Mouse (Mus musculus): ENCODE measurements around the gene Pabpc6. TPM values are rescaled to one million over a fixed set of nuclear protein-coding genes. Genes with fewer than 3 reads are reported as not detected.
A peak's percentile ranks its signal among the peaks of the same experiment; 100 is the strongest.

The Pabpc6 gene
- not detected for total RNA-seq (2021)
- long read RNA-seq, experiment 1 = 0 reads
- long read RNA-seq, experiment 2 = 0 reads

DNA sequence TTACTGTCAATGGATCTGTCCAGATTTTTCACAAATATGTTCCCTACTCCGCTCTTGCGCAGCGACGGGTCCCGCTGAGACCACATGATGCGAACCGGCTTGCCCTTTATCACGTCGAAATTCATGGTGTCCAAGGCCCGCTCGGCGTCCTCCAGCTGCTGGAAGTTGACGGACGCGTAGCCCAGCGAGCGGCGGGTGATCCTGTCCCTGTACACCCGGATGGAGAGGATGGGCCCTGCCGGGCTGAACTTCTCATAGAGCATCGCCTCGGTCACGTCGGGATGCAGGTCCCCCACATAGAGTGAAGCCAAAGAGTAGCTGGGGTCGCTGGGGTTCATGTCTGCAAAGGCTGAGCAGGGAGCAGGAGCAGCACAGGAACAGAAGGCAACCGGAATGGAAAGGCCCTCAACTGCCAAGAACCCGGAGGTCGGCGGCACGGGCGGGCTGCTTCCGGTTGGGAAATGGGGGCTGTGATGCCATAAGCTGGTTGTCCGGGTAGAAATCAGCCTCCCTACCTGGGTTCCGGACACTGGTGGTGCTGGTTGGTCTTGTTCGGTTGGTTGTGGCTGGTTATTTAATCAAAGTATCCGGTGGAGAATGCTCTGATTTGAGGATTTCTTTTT lies at the start of gene Pabpc6:
Gene Pabpc6, minus strand, starts transcription at position 435 of the 623 bp plus-strand sequence.
- intact Hi-C loops (cut with DNase I; ENCODE audit: low total_unique reads) = no loop called here
- DNase-seq = no peak

DNA sequence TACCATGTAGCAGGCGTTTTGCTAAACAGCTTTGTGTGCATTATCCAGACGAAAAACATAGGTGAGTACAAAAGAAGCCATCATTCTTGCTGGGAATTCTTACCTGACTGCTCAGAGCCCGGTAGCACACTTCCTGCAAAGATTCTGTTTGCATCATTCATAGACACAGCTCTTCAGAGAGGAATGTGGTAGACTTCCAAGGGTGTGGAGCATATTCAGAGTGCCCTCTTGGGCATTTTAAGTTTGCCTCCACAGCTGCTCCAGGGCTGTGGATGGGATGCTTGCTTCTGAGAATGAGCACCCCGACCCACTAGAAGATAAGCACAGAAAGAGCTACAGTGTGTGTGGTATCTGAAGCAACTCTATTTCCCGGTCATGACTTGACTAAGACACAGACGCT lies 41.4 kb upstream of the Pabpc6 start:
- no peak for DNase-seq
- intact Hi-C loops (cut with DNase I; ENCODE audit: low total_unique reads) = no loop called here

DNA sequence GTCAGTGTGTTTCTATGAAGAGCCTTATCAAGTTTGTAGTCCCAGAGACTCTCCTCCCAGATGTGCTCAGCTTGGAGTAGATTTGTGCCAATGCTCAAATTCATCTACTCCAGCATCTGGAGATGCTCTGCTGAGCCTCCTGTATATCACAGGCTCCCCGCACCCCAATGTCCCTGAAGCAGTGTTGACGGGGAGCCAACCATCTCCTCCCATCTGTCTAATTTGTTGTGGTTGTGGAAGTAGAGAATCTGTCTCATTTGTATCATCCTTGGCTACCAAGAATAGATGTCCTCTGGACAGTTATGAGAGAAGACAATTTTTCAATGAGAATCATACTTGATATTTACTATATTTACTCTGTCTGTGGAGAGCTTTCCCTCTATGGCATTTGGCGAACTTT lies 39.4 kb upstream of the Pabpc6 start:
- intact Hi-C loops (cut with DNase I; ENCODE audit: low total_unique reads) = no loop called here
- no peak for DNase-seq

DNA sequence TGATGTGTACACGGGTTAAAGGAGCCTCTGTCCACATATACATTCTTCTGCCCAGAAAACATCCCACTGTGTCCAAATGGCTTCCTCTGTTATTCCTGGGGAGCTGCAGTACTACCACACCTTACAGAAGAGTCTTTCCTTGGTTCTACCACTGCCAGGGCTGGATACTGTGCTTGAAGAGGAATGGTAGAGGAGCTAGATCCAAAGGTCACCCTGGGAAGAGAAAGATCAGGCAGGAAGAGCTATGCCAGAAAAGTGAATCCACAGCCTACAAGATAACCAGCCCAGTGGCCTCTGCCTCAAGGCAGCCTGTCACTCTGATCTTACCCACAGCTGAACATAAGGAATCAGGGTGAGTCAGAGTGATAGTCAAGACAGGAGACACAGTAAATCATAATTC lies 37.8 kb upstream of the Pabpc6 start:
- intact Hi-C loops (cut with DNase I; ENCODE audit: low total_unique reads) = no loop called here
- no peak for DNase-seq

DNA sequence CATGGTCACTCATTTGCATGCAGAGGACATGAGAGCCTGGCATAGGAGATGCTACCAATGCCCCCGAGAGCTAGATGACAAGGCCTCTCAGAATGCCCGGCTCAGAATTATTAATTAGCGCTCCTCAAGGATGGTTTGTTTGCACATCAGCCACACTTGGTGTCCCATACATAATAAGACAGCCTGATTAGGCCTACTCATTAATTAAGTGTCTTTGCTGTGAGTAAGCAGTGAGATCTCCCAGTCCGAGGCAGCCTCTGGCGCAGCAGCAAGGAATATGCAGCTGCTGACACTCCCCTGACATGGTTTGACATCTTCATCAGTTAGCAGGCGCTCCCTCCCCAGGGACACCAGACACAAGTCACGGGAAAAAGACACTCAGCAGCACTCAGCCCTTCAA lies 28.2 kb upstream of the Pabpc6 start:
- intact Hi-C loops (cut with DNase I; ENCODE audit: low total_unique reads) = no loop called here
- DNase-seq = no peak

DNA sequence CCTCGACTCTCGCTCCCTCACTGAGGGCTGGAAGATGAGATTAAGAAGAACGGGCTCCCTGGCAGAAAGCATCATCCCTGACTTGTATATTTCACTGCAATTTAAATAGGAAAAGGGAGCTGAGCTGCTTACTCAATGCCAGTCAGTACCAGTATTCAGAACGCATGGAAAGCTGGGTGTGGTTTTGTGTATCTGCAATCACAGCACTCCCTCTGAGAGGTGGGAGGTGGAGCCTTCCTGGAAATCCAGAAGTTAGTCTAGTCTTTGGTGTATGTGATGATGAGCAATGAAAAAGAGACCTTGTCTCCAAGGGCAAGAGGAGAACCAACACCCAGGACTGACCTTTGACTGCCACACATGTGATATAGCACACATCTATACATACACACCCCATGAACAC lies 21.7 kb upstream of the Pabpc6 start:
- intact Hi-C loops (cut with DNase I; ENCODE audit: low total_unique reads) = no loop called here
- no peak for DNase-seq

DNA sequence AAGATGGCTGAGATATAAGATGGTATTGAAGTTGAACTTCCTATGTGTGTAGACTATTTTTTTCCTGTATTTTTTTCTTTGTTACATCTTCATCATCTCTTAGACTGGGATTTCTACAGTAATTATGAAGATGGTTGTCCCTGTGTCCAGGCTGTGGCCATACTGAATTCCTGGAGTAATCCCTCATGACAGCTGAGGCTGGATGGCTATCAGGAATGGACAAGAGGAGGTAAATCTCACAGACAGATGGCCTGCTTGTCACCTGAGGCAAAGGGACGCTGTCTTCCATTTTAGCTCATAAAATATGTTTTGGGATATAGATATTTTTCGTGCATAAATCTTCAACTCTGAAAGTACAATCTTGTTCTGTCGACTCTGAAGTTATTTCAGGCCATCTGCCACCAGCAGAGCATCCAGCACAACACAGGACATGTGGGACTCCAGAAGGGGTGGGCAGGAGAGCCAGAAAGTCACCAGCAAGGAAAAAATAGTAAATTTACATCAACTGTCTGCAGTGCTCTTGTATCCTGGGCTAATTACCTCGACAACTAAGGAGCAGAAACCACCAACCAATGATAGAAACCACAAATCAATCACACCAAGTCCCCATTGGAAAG lies 14.1 kb upstream of the Pabpc6 start:
- intact Hi-C loops (cut with DNase I; ENCODE audit: low total_unique reads) = no loop called here
- DNase-seq = no peak

DNA sequence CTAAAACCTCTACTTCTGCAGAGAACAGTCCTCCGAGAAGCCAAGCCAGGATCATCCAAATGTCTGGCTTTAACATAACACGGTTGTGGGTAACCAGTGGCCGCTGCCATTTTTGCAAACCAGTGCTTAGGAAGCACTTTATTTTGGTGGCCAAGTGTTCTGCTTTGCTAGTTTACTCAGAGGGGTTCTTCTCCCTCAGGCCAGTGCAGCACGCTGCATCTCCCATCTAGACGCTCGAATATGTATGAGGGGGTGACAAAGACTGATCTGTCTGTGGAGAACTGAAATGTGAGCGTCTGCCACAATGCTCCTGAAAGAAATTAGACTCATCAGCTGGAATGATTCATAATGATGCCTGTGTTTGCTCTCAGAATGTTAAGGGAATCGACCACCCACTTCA lies 11.2 kb upstream of the Pabpc6 start:
- intact Hi-C loops (cut with DNase I; ENCODE audit: low total_unique reads) = no loop called here
- DNase-seq = no peak

DNA sequence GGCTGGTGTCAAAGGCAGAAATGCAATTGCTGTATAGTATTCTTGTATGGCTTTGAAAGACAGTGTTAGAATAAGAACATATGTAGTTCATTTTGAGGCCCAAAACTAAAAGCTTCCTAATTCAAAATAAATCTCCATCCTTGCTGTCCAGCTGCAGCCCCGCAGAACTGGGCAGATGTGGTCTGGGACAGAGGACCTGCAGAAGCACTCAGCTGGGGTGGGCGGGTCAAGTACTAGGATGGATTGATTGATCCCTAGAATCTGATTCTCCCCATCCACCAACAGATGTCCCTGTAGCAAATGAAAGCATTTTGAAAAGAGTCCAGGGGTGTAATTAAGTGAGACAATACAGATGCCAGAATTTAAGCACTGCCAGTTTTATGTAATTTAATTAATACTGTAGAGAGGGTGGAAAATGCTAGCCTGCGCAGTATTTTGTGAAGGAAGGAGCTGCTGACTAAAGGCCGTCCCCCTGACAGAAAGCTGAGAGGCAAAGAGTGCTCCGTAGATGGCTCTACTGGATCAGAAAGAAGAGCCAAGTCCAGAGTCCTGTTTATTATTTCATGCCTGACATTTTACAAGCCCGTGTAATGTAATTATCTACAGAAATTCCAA lies 5.8 kb upstream of the Pabpc6 start:
- intact Hi-C loops (cut with DNase I; ENCODE audit: low total_unique reads) = no loop called here

DNA sequence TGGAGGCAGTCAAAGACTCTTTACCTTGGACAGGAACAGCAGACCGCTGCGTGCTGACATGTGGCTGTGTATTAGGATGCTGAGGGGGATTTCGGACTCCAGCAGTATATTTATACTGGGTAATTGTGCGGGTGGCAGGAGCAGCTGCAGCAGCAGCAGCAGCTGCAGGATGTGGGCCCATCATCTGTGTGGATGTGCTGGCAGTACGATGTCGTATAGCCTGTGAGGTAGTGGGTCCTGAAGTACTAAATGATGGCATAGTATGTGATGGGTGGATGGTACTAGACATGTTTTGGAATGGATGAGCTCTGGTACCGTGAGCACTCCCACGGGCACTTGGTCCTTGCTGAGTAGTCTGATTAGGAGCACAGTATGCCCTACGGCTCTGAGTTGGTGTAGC lies 1.6 kb downstream of the Pabpc6 start:
- intact Hi-C loops (cut with DNase I; ENCODE audit: low total_unique reads) = no loop called here
- no peak for DNase-seq

More for the DNA sequence above, 5.8 kb upstream of the Pabpc6 start:
- peak; percentile 9 for DNase-seq

DNA sequence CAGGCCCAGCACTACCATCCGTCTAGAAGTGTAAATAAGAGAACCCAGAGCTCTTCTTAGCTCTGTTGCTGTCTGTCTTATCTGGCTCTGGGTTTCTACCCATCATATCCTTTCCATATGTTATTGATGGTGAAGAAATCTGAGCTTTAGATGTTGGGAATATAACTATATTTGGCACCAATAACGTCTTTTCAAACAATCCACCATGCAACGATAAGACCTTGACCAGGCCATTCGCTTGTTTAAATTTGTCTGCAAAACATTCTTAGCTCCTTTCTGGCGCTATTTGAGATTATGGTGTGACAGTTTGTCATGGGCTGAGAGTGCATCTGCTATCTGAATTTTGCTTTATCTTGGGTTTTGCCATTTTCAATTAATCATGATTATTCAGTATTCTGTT lies 10.9 kb downstream of the Pabpc6 start:
- intact Hi-C loops (cut with DNase I; ENCODE audit: low total_unique reads) = no loop called here
- no peak for DNase-seq

DNA sequence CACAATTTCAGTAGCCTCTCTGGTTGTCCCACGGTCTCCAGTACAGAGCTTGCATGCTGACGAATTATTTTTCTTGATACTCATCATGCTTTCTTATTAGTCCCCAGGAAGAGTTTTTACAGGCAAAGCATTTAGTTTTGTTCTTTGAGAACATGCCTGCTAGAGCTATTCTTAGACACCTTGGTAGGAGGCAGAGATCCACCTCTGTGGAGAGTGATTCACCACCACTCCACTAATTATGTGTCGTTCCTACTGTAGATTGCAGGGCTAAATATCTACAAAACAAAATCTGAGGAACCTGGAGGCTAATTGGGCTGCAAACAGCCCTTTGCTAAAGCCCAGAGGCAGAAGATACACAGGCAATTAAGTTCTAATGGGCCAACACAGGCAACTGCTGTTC lies 15.4 kb downstream of the Pabpc6 start:
- intact Hi-C loops (cut with DNase I; ENCODE audit: low total_unique reads) = no loop called here
- no peak for DNase-seq

DNA sequence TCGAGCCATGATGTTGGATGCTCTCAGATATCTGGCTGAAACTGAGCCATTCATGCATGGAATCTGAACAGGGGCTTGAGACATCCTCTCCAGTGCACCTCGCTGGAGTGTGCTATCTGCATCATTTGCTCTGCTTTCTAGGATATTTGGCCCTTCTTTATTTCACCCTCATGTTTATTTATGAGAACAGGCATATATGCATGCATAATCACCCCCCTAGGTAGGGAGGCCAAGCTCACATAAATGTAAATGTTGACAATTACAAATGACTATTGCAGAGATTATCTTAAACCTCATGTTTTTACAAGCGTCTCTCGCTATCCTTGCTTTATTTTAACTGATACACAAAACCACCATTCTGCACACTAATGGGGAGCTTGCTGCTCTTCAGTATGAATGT lies 21.9 kb downstream of the Pabpc6 start:
- DNase-seq = no peak
- intact Hi-C loops (cut with DNase I; ENCODE audit: low total_unique reads) = no loop called here

DNA sequence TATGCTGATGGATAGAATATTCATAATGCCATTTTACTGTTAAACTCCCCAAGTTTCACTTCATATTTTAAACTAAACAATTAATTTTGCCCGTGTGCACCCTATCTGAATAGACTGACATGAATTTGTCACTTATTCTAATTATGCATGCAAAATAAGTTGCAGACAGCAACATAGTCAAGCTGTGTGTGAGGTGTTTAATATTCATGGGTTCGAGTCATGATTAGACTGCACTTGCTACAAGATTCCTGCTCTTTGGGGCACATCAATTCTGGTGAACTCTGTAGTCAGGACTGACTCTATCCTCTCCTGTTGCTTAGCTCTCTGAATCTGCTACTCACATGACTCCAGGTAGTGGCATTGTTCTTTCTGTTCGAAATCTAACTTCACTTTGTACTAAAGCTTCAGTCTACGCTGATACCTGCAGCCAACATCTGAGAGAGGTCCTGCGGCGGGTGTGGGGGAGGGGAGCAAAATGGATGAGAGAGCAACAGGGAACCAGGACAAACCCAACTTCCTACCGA lies 25.8 kb downstream of the Pabpc6 start:
- intact Hi-C loops (cut with DNase I; ENCODE audit: low total_unique reads) = no loop called here
- DNase-seq = no peak

DNA sequence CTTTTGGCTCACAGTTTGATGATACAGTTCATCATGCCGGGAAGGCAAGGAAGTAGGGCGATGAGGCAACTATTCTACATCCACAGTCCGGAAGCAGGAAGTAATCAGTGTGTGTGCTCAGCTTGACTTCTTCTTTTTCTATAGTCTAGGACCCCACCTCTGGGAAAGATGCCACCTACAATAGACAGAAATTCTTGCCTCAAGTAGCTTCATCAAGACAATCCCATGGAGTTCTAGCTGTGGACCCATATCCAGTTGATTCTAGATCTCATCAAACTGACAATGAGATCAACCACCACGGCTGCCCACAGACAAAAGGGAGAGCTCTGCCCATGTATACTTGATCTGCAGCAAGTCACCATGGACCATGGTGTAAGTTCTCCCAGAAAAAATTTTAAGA lies 32.5 kb downstream of the Pabpc6 start:
- intact Hi-C loops (cut with DNase I; ENCODE audit: low total_unique reads) = no loop called here

DNA sequence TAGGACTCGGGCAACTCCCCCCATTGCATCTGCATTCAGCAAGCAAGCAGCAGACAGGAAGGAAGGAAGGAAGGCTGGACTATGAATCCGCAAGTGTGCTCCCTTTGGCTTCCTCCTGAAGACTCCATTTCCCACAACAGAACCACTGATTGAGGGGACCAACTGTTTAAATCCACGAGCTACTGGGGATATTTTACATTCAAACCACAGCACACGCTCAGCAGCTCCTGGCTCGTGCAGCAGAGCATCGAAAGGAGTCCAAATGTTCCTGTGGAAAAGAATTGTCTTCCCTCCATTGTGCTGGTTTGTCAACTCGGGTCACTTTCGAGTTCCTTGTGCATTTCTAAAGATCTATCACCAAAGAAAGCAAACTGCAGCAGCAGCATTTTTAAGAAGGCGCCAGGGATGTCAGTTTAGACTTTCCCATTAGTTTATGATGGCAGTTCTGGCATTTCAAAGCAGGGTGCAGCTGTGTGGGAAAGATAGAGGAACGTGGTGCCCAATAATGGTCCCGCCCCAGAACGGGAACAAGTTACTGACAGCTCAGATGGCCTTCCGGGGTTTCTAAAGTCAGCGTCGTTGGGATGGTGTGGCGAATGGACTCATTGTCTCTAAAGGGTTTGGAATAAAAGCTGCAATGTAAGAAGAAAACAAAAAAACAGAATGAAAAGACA lies 36.8 kb downstream of the Pabpc6 start:
- intact Hi-C loops (cut with DNase I; ENCODE audit: low total_unique reads) = no loop called here
- no peak for DNase-seq

More for the DNA sequence above, 32.5 kb downstream of the Pabpc6 start:
- DNase-seq = no peak

DNA sequence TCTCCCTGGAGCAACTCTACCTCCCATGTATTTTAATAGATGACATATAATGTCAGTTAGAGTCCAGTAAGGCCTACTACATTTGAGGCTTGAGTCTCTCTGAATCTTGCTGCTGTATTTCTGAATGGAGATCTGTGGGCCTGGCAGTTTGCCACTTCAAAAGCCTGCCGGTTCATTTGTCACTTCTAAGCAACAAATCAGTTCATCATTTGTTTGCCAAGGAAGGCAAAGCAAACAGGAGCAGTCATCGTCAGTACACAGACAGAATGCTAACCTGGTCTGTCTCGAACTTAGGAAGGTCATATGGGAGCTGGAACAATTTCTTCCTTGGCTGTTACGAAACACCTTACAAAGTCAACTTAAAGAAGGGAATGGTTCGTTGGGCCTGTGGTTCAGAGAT lies 37.4 kb downstream of the Pabpc6 start:
- intact Hi-C loops (cut with DNase I; ENCODE audit: low total_unique reads) = no loop called here
- DNase-seq = no peak

DNA sequence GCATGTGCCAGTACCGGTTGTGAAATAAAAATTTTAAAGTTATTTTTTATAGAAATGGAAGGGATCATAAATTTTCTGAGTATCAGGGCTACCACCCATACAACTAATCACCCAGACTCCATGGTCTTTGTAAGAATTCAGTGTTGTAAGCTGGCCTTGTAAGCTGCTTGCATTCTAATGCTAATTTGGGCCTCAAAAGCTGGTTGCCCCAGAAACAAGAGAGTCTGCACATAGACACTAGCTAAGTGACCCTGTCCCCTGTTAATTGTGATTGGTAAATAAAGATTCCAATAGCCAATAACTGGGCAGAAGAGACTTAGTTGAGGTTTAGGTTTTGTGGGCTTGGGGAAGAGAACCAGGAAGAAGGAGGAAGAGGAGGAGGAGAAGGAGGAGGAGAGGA lies 38.4 kb downstream of the Pabpc6 start:
- DNase-seq = no peak
- intact Hi-C loops (cut with DNase I; ENCODE audit: low total_unique reads) = no loop called here

DNA sequence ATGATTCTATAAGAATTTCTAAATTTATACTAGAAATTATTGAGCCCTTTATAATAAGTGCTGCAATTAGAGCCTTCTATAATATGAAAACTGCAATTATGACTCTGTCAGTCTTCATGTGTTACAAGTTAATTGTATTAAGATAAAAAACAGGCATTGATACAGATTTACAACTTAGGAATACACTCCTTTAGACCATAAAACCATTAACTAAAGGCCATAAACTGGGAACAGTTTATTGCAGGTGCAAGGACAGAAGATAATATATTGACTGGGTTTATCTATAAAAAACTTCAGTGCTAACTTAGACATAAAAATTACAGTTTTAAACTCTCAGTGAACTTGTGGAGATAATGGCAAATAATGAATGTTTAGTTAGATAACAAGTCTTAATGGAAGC lies 42.5 kb downstream of the Pabpc6 start:
- intact Hi-C loops (cut with DNase I; ENCODE audit: low total_unique reads) = no loop called here
- DNase-seq = no peak
